Comparison of ENCODE assay signal across 9 mouse cellular contexts in genomic region chr14:20378313-20379061, GRCm38 (mm10). TPM values are rescaled to one million over a fixed set of nuclear protein-coding genes. Genes with fewer than 3 reads are reported as not detected.
DNase-seq lines count a peak whose midpoint lies in the region; ATAC-seq and TF ChIP-seq lines count a peak whose summit lies in the region.
"Had no signal": no experiment of that assay in that cellular context is flagged by ENCODE, and none has a peak within 500 bp of the region (broad histone marks: within the 10 kb centered on the region; RNA-seq: fewer than 3 reads in every experiment).

No protein-coding gene starts in this region.

- peak; percentile 80 for ATAC-seq in megakaryocyte-erythroid progenitor cell, adult 5-6 weeks (replicated peaks; ENCODE audit: low FRiP score, low TSS enrichment, poor library complexity, severe bottlenecking)

- no peaks in the 10 kb centered on the region for H3K9me3 ChIP-seq in heart, embryonic 10.5 days
- H3K9me3 ChIP-seq: embryonic facial prominence, embryonic 13.5 days had no signal

- no peaks in the 10 kb centered on the region for H3K4me1 ChIP-seq in cerebellum, adult 2 months (ENCODE audit: control insufficient read depth, insufficient read depth, low read length)
- H3K4me1 ChIP-seq in heart, embryonic 10.5 days: peaks cover 11% of the 10 kb centered on the region
- H3K4me1 ChIP-seq: embryonic facial prominence, embryonic 13.5 days had no signal

- peaks cover 48% of the 10 kb centered on the region for H3K36me3 ChIP-seq in heart, embryonic 10.5 days

- H3K27ac ChIP-seq in cerebellum, adult 2 months (ENCODE audit: insufficient read depth, low read length): no peak overlapping the region
- peak overlapping the region; percentile 3; the same call in 1 of the 2 replicates for H3K27ac ChIP-seq in heart, embryonic 10.5 days
- H3K27ac ChIP-seq: embryonic facial prominence, embryonic 13.5 days had no signal

- no peaks in the 10 kb centered on the region for H3K27me3 ChIP-seq in cerebellum, adult 2 months (ENCODE audit: control insufficient read depth, insufficient read depth, low read length)
- H3K27me3 ChIP-seq in heart, embryonic 10.5 days (ENCODE audit: insufficient read depth, poor library complexity, severe bottlenecking): no peaks in the 10 kb centered on the region
- H3K27me3 ChIP-seq: embryonic facial prominence, embryonic 13.5 days had no signal

- peak; percentile 60; the same call in 1 of the 2 replicates for TF ChIP-seq CTCF in cerebellum, adult 2 months (IDR thresholded peaks at IDR 0.05; ENCODE audit: borderline replicate concordance, insufficient read depth, low read depth, low read length)

- no peak overlapping the region for H3K4me3 ChIP-seq in cerebellum, adult 2 months (replicated peaks; ENCODE audit: insufficient read depth, low read depth, low read length)
- H3K4me3 ChIP-seq in heart, embryonic 10.5 days: no peak overlapping the region
- H3K4me3 ChIP-seq: embryonic facial prominence, embryonic 13.5 days had no signal

- TF ChIP-seq POLR2A in cerebellum, adult 2 months (IDR thresholded peaks at IDR 0.05; ENCODE audit: borderline replicate concordance, insufficient read depth, low read length): no peak

- 31% methylated on average over 13 of the region's 13 CpGs for WGBS in cerebellum, adult 2 months
- WGBS in heart, embryonic 10.5 days: 33% methylated on average over 13 of the region's 13 CpGs

- peak; percentile 32 for DNase-seq in urinary bladder, postnatal 14 days (ENCODE audit: low spot score)
- no peak for DNase-seq in urinary bladder, adult 2 months (ENCODE audit: low spot score)
- peak; percentile 42 to 48 for DNase-seq in cerebellum, adult 2 months
- DNase-seq in heart, embryonic 10.5 days (ENCODE audit: low spot score): peak; percentile 87
- peak; percentile 67 for DNase-seq in kidney, postnatal 14 days
- peak; percentile 68 for DNase-seq in testis, postnatal 10 days (ENCODE audit: low spot score)
- no peak for DNase-seq in right cerebral cortex, postnatal 36 days (ENCODE audit: low spot score in 2 of 2)

RNA-seq across cellular contexts. Expression of gene Dnajc9, which starts 10.2 kb away (rescaled TPM):
- 21.8 and 24.8 TPM in 2 replicates for polyA plus RNA-seq in urinary bladder, adult 2 months (2012; rRNA removed)
- 55.9 and 57.7 TPM in 2 replicates for polyA plus RNA-seq in cerebellum, adult 2 months (2012; rRNA removed)
- polyA plus RNA-seq in heart, embryonic 10.5 days (2016; fragmentation: Nextera tagmentation; extraction: Ambion mirVana): 128 and 179 TPM in 2 replicates
- total RNA-seq in megakaryocyte-erythroid progenitor cell, adult 5-6 weeks (2014; fragmentation: Nextera tagmentation): 89.9 and 98.3 TPM in 2 replicates
- 251 and 309 TPM in 2 replicates for total RNA-seq in megakaryocyte-erythroid progenitor cell, adult 5-6 weeks (2017)

RNA-seq across cellular contexts. Expression of gene Mrps16, which starts 14.9 kb away (rescaled TPM):
- 41.1 and 46.9 TPM in 2 replicates for polyA plus RNA-seq in urinary bladder, adult 2 months (2012; rRNA removed)
- polyA plus RNA-seq in cerebellum, adult 2 months (2012; rRNA removed): 52.8 and 53.5 TPM in 2 replicates
- 95.0 and 108 TPM in 2 replicates for polyA plus RNA-seq in heart, embryonic 10.5 days (2016; fragmentation: Nextera tagmentation; extraction: Ambion mirVana)
- total RNA-seq in megakaryocyte-erythroid progenitor cell, adult 5-6 weeks (2014; fragmentation: Nextera tagmentation): 124 and 145 TPM in 2 replicates
- 30.9 and 61.1 TPM in 2 replicates for total RNA-seq in megakaryocyte-erythroid progenitor cell, adult 5-6 weeks (2017)

RNA-seq across cellular contexts. Expression of gene Fam149b, which starts 30.5 kb away (rescaled TPM):
- 41.3 and 43.4 TPM in 2 replicates for polyA plus RNA-seq in urinary bladder, adult 2 months (2012; rRNA removed)
- polyA plus RNA-seq in cerebellum, adult 2 months (2012; rRNA removed): 53.0 and 59.0 TPM in 2 replicates
- 26.5 and 38.4 TPM in 2 replicates for polyA plus RNA-seq in heart, embryonic 10.5 days (2016; fragmentation: Nextera tagmentation; extraction: Ambion mirVana)
- 16.3 and 21.6 TPM in 2 replicates for total RNA-seq in megakaryocyte-erythroid progenitor cell, adult 5-6 weeks (2014; fragmentation: Nextera tagmentation)
- total RNA-seq in megakaryocyte-erythroid progenitor cell, adult 5-6 weeks (2017): 21.6 and 37.3 TPM in 2 replicates

RNA-seq across cellular contexts. Expression of gene Ecd, which starts 30.6 kb away (rescaled TPM):
- 24.8 and 25.6 TPM in 2 replicates for polyA plus RNA-seq in urinary bladder, adult 2 months (2012; rRNA removed)
- 32.1 and 33.9 TPM in 2 replicates for polyA plus RNA-seq in cerebellum, adult 2 months (2012; rRNA removed)
- polyA plus RNA-seq in heart, embryonic 10.5 days (2016; fragmentation: Nextera tagmentation; extraction: Ambion mirVana): 47.7 and 58.8 TPM in 2 replicates
- 68.2 and 69.1 TPM in 2 replicates for total RNA-seq in megakaryocyte-erythroid progenitor cell, adult 5-6 weeks (2014; fragmentation: Nextera tagmentation)
- 81.3 and 85.9 TPM in 2 replicates for total RNA-seq in megakaryocyte-erythroid progenitor cell, adult 5-6 weeks (2017)

Comparison
In these comparisons a context has a peak if more than half of its experiments do, and no peak if none do; other contexts are left out.
1. DNase-seq: peak in urinary bladder, postnatal 14 days (single experiment), cerebellum, adult 2 months (2 of 2), heart, embryonic 10.5 days (single experiment), kidney, postnatal 14 days (single experiment) and testis, postnatal 10 days (single experiment); none in urinary bladder, adult 2 months (single experiment) and right cerebral cortex, postnatal 36 days (0 of 2).